ENCODE assay signal across 22 mouse cellular contexts in the genomic region with DNA sequence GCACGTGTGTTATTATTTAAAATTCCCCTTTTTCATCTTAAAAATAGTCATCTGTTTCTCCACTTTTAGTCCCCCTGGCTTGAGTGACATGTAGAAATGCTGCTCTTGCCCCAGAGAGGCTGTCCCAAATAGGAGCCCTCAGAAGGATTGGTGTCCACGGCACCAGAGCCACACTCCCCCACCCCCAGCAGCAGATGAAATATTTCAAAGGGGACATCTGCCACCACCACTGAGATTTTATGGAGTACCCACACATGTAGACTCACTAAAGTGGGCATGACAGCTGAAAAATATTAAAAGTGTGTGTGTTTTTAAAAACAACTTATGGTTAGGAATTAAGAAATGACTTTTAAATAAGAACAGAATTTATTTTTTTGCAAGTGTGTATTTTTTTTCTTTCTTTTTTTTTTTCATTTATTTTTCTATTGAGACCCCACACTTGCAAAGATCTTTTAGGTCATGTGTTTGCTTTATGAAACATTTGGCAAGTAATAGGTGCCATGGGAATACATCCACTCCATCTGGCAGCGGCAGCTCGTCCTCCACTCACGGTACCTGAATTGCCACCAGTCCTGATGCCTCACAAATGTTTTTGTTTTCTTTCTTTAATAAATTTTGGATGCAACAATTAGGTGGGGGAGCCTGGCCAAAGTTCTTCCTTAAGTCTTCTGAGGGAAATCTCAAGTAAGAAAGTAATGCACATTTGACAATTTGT.
DNase-seq lines count a peak whose midpoint lies in the region; ATAC-seq lines count a peak whose summit lies in the region.
"Had no signal": no experiment of that assay in that cellular context is flagged by ENCODE, and none has a peak within 500 bp of the region (broad histone marks: within the 10 kb centered on the region; RNA-seq: fewer than 3 reads in every experiment).

No protein-coding gene starts in this region.

- no peaks in the 10 kb centered on the region for H3K4me1 ChIP-seq in forebrain, embryonic 14.5 days (ENCODE audit: control insufficient read depth, insufficient read depth, low read length)
- H3K4me1 ChIP-seq in forebrain, embryonic 10.5 days, result no peaks in the 10 kb centered on the region
- H3K4me1 ChIP-seq: heart, embryonic 13.5 days; liver, embryonic 15.5 days had no signal

- ATAC-seq in forebrain, embryonic 14.5 days, result no peak
- ATAC-seq: intestine, embryonic 16.5 days had no signal

- no peak overlapping the region for H3K4me2 ChIP-seq in forebrain, embryonic 14.5 days (ENCODE audit: low read length)
- H3K4me2 ChIP-seq: heart, embryonic 13.5 days; liver, embryonic 15.5 days; lung, embryonic 14.5 days had no signal

- WGBS in forebrain, embryonic 14.5 days, result 70% methylated on average over 5 of the region's 5 CpGs
- 93% methylated on average over 5 of the region's 5 CpGs for WGBS in forebrain, embryonic 10.5 days

- no peaks in the 10 kb centered on the region for H3K9me3 ChIP-seq in forebrain, embryonic 14.5 days (replicated peaks; ENCODE audit: control insufficient read depth, low read length)
- H3K9me3 ChIP-seq in forebrain, embryonic 10.5 days, result no peaks in the 10 kb centered on the region
- H3K9me3 ChIP-seq: heart, embryonic 13.5 days; liver, embryonic 15.5 days had no signal

- H3K4me3 ChIP-seq in forebrain, embryonic 14.5 days (ENCODE audit: low read depth, low read length), result no peak overlapping the region
- H3K4me3 ChIP-seq in forebrain, embryonic 10.5 days, result no peak overlapping the region
- H3K4me3 ChIP-seq: heart, embryonic 13.5 days; left cerebral cortex, adult 2 months; liver, embryonic 15.5 days had no signal

- DNase-seq in forebrain, embryonic 14.5 days (ENCODE audit: low spot score), result peak; percentile 22
- DNase-seq in forebrain, embryonic 10.5 days (ENCODE audit: extremely low spot score, low spot score), result no peak
- DNase-seq in left cerebral cortex, postnatal 4 days, result peak; percentile 26
- DNase-seq in left cerebral cortex, postnatal 10 days (ENCODE audit: extremely low spot score in 1 of 2, low spot score in 2 of 2), result no peak
- peak; percentile 18 to 26 for DNase-seq in layer of hippocampus, adult 8-10 months (ENCODE audit: low spot score in 2 of 2)
- DNase-seq in layer of hippocampus, postnatal 36 days, result peak; percentile 22 to 31
- no peak for DNase-seq in left cerebral cortex, adult 9 months (ENCODE audit: low spot score in 2 of 2)
- DNase-seq in liver, result no peak
- DNase-seq: adrenal gland, postnatal 25 days; cerebellum, adult 8-10 months; heart, postnatal 10 days; kidney, adult 8-10 months; kidney, postnatal 4 days; lung, embryonic 14.5 days; lung, postnatal 14 days; midbrain, embryonic 14.5 days; right cerebral cortex, postnatal 14 days had no signal

- intact Hi-C loops in left cerebral cortex, postnatal 4 days (cut with DNase I), result no loop called here
- intact Hi-C loops in left cerebral cortex, postnatal 10 days (cut with DNase I), result no loop called here

- no peaks in the 10 kb centered on the region for H3K27me3 ChIP-seq in forebrain, embryonic 14.5 days (replicated peaks; ENCODE audit: control insufficient read depth, insufficient read depth, low read length)
- no peaks in the 10 kb centered on the region for H3K27me3 ChIP-seq in forebrain, embryonic 10.5 days (ENCODE audit: poor library complexity, severe bottlenecking)
- H3K27me3 ChIP-seq: heart, embryonic 13.5 days; liver, embryonic 15.5 days had no signal

- no peaks in the 10 kb centered on the region for H3K36me3 ChIP-seq in forebrain, embryonic 14.5 days (ENCODE audit: control insufficient read depth, insufficient read depth, low read length)
- H3K36me3 ChIP-seq in forebrain, embryonic 10.5 days (replicated peaks), result no peaks in the 10 kb centered on the region
- H3K36me3 ChIP-seq: heart, embryonic 13.5 days; liver, embryonic 15.5 days had no signal

- no peak overlapping the region for H3K9ac ChIP-seq in forebrain, embryonic 14.5 days (ENCODE audit: low read length)
- H3K9ac ChIP-seq: heart, embryonic 13.5 days; liver, embryonic 15.5 days; lung, embryonic 14.5 days had no signal

- no peak overlapping the region for H3K27ac ChIP-seq in forebrain, embryonic 14.5 days (ENCODE audit: low read depth, low read length)
- no peak overlapping the region for H3K27ac ChIP-seq in forebrain, embryonic 10.5 days
- H3K27ac ChIP-seq: heart, embryonic 13.5 days; kidney, postnatal 0 days; left cerebral cortex, adult 2 months; liver, embryonic 15.5 days had no signal

Comparison
In these comparisons a context has a peak if more than half of its experiments do, and no peak if none do; other contexts are left out.
1. DNase-seq: peak in forebrain, embryonic 14.5 days (single experiment), left cerebral cortex, postnatal 4 days (single experiment), layer of hippocampus, adult 8-10 months (2 of 2) and layer of hippocampus, postnatal 36 days (2 of 2); none in forebrain, embryonic 10.5 days (single experiment), left cerebral cortex, postnatal 10 days (0 of 2), left cerebral cortex, adult 9 months (0 of 2) and liver (single experiment).